Mouse (Mus musculus): ENCODE results near the gene Gsg1l2. TPM values are rescaled to one million over a fixed set of nuclear protein-coding genes. Genes with fewer than 3 reads are reported as not detected.

The Gsg1l2 gene
- total RNA-seq (2012; rRNA removed) (not detected in 2 replicates), total RNA-seq (2014; rRNA removed) (not detected in 2 replicates), polyA plus RNA-seq (2012; ENCODE audit: insufficient read length, low read depth) (not detected in 2 replicates)

DNA sequence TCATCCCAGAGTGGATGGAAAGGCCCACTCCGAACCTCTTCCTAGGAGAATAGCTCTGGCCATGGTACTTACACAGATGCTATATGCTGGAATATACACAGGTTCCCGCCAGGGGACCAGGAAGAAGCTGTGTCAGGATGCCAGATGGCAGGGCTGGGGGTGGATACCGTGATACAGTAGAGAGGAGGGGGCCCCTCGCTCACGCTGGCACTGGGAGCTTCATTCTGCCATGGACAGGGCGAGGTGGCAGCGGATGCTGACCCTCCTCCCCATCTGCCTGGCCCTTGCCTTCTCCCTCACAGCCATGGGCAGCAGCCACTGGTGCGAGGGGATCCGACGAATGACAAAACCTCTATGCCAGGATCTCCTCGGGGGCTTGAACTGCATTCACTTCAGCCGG is at the start of gene Gsg1l2:
Gene Gsg1l2 (plus strand): TSS at position 230 of the 400 bp plus-strand sequence.
- dilution Hi-C loops (cut with MboI; ENCODE audit: extremely low pct_ligation_motif_present, extremely low pct_unique_long_range_greater_than_20kb, low sequenced_read_pairs) = no loop called here
- no peak within 1 kb of the TSS for H3K27ac ChIP-seq (ENCODE audit: insufficient read depth, low read depth)
- no peaks in the 10 kb centered on the region for H3K36me3 ChIP-seq (replicated peaks in 1 of 2; ENCODE audit: control insufficient read depth in 1 of 2, insufficient read depth in 1 of 2, low read length in 1 of 2)
- no peak for TF ChIP-seq JUND (conservative IDR thresholded peaks at IDR 0.05; ENCODE audit: low read depth, low read length)
- no peak for TF ChIP-seq MXI1 (IDR thresholded peaks at IDR 0.05; ENCODE audit: low read depth, low read length)
- no peak for TF ChIP-seq MAFK (IDR thresholded peaks at IDR 0.05; ENCODE audit: insufficient replicate concordance, low read length)
- TF ChIP-seq USF1 (IDR thresholded peaks at IDR 0.05; ENCODE audit: low read depth, low read length) = no peak
- TF ChIP-seq TCF12 (IDR thresholded peaks at IDR 0.05; ENCODE audit: low read depth, low read length) = no peak
- TF ChIP-seq USF2 (conservative IDR thresholded peaks at IDR 0.05; ENCODE audit: low read depth, low read length) = no peak
- in situ Hi-C loops (cut with MboI; ENCODE audit: low pct_ligation_motif_present, low pct_unique_long_range_greater_than_20kb, low sequenced_read_pairs) = no loop called here
- no peaks in the 10 kb centered on the region for H3K27me3 ChIP-seq (replicated peaks)
- no peak within 1 kb of the TSS for H3K9ac ChIP-seq (ENCODE audit: insufficient read depth, low read depth)
- no peaks in the 10 kb centered on the region for H3K79me2 ChIP-seq (replicated peaks; ENCODE audit: control insufficient read depth, extremely low read depth, insufficient read depth, poor library complexity, severe bottlenecking)
- H3K4me2 ChIP-seq (ENCODE audit: insufficient read depth, low read depth, poor library complexity, severe bottlenecking) = no peak within 1 kb of the TSS
- H3K9me3 ChIP-seq (replicated peaks; ENCODE audit: low read length) = no peaks in the 10 kb centered on the region
- no peak for DNase-seq (ENCODE audit: extremely low read depth)
- H3K4me3 ChIP-seq (replicated peaks in 1 of 3; ENCODE audit: low read depth in 2 of 3, low read length in 2 of 3, poor library complexity in 1 of 3) = no peak within 1 kb of the TSS
- H3K4me1 ChIP-seq (ENCODE audit: control insufficient read depth in 1 of 2, insufficient read depth in 2 of 2) = peaks cover 0 to 13% of the 10 kb centered on the region in 2 experiments; a peak in 2 of 4 replicates

DNA sequence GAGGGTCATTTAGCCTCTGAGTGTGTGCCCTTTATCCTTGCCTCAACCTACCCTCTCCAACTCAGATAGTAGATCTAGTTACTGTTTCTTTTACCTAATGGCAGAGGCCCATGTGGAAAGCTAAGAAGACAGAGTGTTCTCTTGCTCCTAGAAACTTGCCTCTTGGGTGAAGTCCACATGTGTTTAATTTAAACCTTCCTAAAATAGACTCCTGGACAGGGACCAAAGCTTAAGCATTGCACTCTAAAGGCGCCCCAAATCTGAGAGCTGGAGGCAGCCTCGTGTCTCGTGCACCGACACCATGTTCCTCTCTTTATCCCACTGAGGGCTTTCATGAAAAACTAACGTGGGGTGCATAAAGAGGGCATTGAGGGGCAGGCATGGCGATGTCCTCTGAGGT is 47.3 kb upstream of the Gsg1l2 start:
- no peak overlapping the region for H3K4me2 ChIP-seq (ENCODE audit: insufficient read depth, low read depth, poor library complexity, severe bottlenecking)
- peaks cover 14 to 54% of the 10 kb centered on the region in 2 experiments for H3K4me1 ChIP-seq (ENCODE audit: control insufficient read depth in 1 of 2, insufficient read depth in 2 of 2)
- H3K4me3 ChIP-seq (replicated peaks in 1 of 3; ENCODE audit: low read depth in 2 of 3, low read length in 2 of 3, poor library complexity in 1 of 3) = no peak overlapping the region
- dilution Hi-C loops (cut with MboI; ENCODE audit: extremely low pct_ligation_motif_present, extremely low pct_unique_long_range_greater_than_20kb, low sequenced_read_pairs) = no loop called here
- in situ Hi-C loops (cut with MboI; ENCODE audit: low pct_ligation_motif_present, low pct_unique_long_range_greater_than_20kb, low sequenced_read_pairs) = no loop called here
- H3K36me3 ChIP-seq (replicated peaks in 1 of 2; ENCODE audit: control insufficient read depth in 1 of 2, insufficient read depth in 1 of 2, low read length in 1 of 2) = no peaks in the 10 kb centered on the region
- H3K9ac ChIP-seq (ENCODE audit: insufficient read depth, low read depth) = no peak overlapping the region
- no peaks in the 10 kb centered on the region for H3K79me2 ChIP-seq (replicated peaks; ENCODE audit: control insufficient read depth, extremely low read depth, insufficient read depth, poor library complexity, severe bottlenecking)
- H3K9me3 ChIP-seq (replicated peaks; ENCODE audit: low read length) = peaks cover 11% of the 10 kb centered on the region
- no peak overlapping the region for H3K27ac ChIP-seq (ENCODE audit: insufficient read depth, low read depth)
- TF ChIP-seq JUN (IDR thresholded peaks at IDR 0.05; ENCODE audit: insufficient read depth, low read depth, low read length) = no peak
- no peak for TF ChIP-seq MAZ (IDR thresholded peaks at IDR 0.05; ENCODE audit: low read depth, low read length)
- no peak for TF ChIP-seq POLR2AphosphoS2 (IDR thresholded peaks at IDR 0.05; ENCODE audit: low read depth, low read length)
- TF ChIP-seq CTCF (conservative IDR thresholded peaks at IDR 0.05 in 1 of 2, IDR thresholded peaks at IDR 0.05 in 1 of 2; ENCODE audit: low read depth in 2 of 2, low read length in 2 of 2) = no peak
- no peak for TF ChIP-seq ZMIZ1 (IDR thresholded peaks at IDR 0.05; ENCODE audit: low read depth, low read length)
- TF ChIP-seq RCOR1 (conservative IDR thresholded peaks at IDR 0.05; ENCODE audit: low read depth, low read length) = no peak
- TF ChIP-seq GABPA (IDR thresholded peaks at IDR 0.05; ENCODE audit: insufficient replicate concordance, low read depth, low read length) = no peak
- no peak for TF ChIP-seq ETS1 (conservative IDR thresholded peaks at IDR 0.05; ENCODE audit: low read depth, low read length)
- TF ChIP-seq JUND (conservative IDR thresholded peaks at IDR 0.05; ENCODE audit: low read depth, low read length) = no peak
- no peak for TF ChIP-seq SIN3A (IDR thresholded peaks at IDR 0.05; ENCODE audit: low read length)
- TF ChIP-seq NELFE (IDR thresholded peaks at IDR 0.05; ENCODE audit: low read depth, low read length) = no peak
- TF ChIP-seq E2F4 (IDR thresholded peaks at IDR 0.05; ENCODE audit: insufficient replicate concordance, low read depth, low read length) = no peak
- TF ChIP-seq ZC3H11A (IDR thresholded peaks at IDR 0.05; ENCODE audit: low read depth, low read length) = no peak
- no peak for TF ChIP-seq MXI1 (IDR thresholded peaks at IDR 0.05; ENCODE audit: low read depth, low read length)
- TF ChIP-seq ELF1 (IDR thresholded peaks at IDR 0.05; ENCODE audit: low read depth, low read length) = no peak
- no peak for TF ChIP-seq UBTF (IDR thresholded peaks at IDR 0.05; ENCODE audit: low read depth, low read length)
- no peak for TF ChIP-seq BHLHE40 (IDR thresholded peaks at IDR 0.05; ENCODE audit: low read depth, low read length)
- no peak for TF ChIP-seq PAX5 (IDR thresholded peaks at IDR 0.05; ENCODE audit: low read length)
- TF ChIP-seq SMC3 (IDR thresholded peaks at IDR 0.05; ENCODE audit: low read depth, low read length) = no peak
- H3K27me3 ChIP-seq (replicated peaks) = no peaks in the 10 kb centered on the region
- no peak for DNase-seq (ENCODE audit: extremely low read depth)
